Mouse (Mus musculus) left cerebral cortex, adult 11 months (tissue): ENCODE measurements around the gene Plac9a.
"Not testable (repeated sequence)": the region's sequence is repeated elsewhere in the genome, so short reads cannot be mapped to it uniquely, and the experiment has no call there.

Experiments used
- DNase-seq: peaks from one replicate; pipeline ENCODE4 v3.0.0; 2022; ENCODE audit warnings: low spot score

Plac9a gene

DNA sequence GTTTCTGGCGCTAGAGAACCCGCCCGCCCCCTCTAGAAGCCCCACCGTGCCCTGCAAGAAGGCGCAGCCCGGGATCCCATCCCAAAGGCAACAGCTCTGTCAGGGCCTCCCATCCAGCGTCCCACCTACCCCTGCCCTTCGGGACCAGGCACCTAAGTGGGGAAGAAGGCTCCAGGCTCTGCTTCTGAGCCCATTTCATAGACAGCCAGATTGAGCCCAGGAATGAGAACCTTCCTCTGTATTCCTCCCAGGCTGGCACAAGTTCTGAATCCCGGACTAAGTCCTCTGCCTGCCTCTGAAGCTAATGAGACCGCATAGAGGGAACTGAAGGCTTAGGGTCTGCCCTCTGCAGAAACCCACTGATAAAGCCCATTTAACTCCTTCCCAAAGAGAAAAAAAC lies at the start of gene Plac9a:
TSS of gene Plac9a (minus strand) at position 101 of the 400 bp plus-strand sequence.
- DNase-seq: not testable (repeated sequence)

- DNase-seq: not testable (repeated sequence)
These were observed 35.1 kb upstream of the Plac9a start, which contains the start of gene Cphx1 for GRCm38 (mm10) chr14:25938004-25938403. Gene Cphx1 (plus strand): TSS chr14:25938304.

DNA sequence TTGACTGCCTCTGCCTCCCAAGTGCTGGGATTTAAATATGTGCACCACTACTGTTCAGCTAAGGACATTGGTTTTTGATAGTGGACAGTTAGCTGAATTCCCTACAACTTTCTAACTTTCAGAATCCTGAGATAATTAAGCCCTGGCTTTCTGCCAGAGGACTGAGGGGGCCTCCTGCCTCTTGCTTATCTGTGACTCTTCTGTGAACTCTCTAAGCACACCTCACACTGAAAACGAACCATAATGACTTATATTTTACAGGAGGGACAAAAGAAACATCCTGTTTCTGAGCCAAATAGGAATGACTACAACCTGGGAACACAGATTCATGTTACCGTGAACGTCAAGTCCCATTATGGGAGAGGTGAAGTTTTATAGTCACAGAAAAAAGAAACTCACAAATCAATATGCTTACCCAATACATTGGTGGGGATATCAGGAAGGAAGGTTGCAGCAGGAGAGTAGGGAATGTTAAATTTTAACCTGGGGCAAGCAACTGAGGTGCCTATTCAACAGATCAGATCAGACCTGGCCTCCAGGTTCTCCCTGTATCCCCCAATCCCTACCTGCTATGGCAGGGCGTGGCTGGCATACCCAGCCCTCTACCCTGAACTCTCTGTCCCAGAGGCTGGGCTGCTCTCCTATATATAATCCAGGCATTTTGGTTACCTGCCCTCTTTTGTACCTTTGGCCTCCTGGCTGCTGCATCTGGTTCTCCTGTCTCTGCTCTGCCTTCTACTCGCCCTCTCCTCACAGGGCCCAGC lies 34.1 kb upstream of the Plac9a start:
- DNase-seq: not testable (repeated sequence)

DNA sequence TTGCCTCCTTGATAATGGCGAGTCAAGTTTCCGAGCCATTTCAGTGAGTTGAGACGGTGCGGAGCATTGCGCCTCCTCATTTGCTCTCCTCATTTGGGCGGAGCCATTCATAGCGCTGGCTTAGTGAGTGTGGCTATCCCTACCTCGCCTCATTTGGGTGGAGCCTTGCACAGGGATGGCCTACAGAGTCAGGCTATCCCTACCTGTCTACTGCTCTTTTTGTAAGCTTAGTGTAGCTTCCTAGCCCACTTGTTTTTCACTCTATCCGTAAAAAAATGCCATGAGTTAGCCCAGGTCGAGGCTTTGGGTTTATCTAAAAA lies 24.6 kb upstream of the Plac9a start, which contains the start of gene Tmem254a:
TSS of gene Tmem254a (minus strand) at position 111 of the 320 bp plus-strand sequence.
- DNase-seq: not testable (repeated sequence)

GRCm38 (mm10) chr14:25926814-25927561 lies 24.1 kb upstream of the Plac9a start:
- DNase-seq: not testable (repeated sequence)

DNA sequence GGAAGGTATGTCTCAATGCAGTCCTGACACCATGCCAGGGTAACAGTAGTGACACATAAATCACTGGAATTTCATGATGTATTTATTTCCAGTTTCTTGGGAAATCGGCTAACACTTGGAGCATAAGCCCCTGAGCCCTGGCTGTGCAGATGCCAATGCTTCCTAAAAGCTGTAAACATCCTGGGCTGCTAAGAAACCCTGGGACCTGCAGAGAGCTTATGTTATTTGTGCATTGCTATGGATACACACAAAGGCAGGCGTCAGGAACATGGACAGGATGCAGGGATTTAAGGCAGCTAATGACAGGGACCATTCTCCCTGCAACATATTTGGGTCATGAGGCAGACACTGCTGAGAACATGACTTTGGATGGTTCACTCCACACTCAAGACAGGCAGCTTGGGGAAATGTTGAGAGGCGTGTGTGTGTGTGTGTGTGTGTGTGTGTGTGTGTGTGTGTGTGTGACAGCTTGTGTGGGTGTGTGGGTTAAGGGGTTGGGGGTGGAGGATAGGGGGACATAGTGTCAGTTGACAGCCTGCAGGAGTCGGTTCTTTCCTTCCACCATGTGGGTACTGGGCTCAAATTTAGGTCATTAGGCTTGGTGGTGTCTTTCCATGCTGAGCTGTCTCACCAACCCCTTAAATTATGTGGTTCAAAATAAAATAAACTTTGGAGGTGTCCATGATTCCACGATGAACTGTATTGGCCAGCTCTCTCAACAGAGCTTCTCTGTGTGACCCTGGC lies 15.7 kb upstream of the Plac9a start:
- not testable (repeated sequence) for DNase-seq

DNA sequence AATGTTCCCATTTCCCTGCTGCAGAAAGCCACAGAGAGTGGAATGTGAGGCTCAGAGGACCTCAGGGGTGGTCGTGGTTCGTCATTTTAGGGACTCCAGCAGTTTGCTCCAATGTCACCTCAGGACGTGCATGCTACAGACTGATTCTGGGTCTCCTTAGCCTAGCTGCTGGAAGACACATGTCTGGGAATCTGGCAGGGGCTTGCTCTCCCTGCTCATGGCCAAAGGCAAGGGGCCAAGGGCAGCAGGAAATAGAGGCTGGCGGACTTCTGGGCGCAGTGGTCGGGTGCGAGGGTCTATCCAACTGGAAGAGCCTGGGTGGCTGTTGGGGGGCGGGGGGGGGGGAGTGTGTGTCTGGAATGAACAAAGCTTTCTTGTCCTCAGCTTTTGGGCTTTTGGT lies 6.1 kb upstream of the Plac9a start:
- DNase-seq: not testable (repeated sequence)

DNA sequence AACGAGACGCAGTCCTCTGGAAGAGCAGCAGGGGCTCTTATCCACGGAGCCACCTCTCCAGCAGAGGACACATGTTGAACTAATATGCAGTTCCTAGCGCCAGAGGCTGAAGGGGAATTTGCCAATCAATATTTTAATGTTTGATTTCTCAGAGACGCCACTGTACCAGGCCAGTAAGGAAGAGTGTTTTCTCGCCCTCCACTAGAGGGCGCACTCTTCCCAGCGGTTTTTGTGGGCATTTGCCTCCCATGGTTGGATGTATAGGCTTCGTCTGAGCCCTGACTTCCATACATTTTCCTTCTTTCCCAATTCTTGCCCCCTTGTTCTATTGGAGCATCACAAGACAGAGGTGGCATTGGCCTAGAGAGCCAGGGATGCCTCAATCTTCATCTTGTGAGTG lies 4.4 kb upstream of the Plac9a start:
- DNase-seq: not testable (repeated sequence)

GRCm38 (mm10) chr14:25905243-25905642 lies 2.3 kb upstream of the Plac9a start:
- DNase-seq: not testable (repeated sequence)

DNA sequence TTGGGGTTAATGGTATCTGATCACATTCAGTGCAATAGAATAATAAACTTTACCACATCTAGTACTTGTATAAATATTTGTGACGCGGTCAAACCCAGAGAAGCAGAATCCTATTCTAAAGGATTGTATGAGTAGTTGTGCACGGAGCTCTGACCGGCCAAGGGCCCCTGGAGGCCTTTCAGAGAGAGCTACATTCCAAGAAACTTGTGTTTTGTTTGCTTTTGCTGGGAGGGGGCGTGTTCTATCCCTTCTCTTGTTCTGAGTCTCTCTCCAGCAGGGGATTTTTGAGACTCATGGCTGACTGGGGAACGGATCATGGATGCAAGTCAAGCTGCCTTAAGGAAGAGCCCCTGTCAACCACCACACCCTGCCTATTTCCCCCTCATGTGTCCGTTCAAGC lies 7.2 kb downstream of the Plac9a start:
- DNase-seq: not testable (repeated sequence)

DNA sequence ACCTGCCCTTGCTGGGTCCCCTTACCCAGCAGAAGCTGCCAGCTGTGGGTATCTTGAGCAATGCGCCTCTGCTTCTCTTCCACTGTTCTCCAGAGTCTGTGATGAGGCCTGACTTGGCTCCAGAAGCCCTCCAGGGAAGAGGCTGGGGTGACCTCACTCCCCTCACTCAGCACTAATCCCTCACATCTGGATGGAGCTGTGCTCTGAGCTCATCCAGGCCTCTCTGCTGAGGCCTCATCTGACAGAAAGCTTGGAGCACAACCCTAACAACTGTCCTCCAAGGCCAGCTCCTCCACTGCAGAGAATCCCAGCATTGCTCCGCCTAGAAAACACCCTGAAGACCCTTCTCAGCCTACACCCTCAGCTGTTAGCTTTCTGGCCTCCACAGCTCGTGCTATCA lies 8.3 kb downstream of the Plac9a start:
- DNase-seq: not testable (repeated sequence)

DNA sequence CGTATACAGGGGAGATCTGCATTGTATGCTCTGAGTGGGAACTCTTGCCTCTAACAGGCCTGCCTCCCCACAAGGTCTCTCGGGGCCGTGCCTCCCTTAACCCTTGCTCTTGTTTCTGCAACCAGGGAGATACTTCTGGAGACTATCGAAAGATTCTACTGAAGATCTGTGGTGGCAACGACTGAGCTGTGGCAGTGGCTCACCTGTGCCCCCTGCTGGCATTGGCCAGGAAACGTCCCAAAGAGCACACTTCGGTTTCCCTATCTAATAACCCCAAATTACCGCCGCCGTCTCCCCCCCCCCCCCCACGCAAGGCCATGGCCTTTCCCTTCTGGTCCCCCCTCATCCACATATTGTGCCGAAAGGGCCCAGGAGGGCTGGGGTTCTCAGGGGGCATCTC lies 17.0 kb downstream of the Plac9a start:
- not testable (repeated sequence) for DNase-seq

DNA sequence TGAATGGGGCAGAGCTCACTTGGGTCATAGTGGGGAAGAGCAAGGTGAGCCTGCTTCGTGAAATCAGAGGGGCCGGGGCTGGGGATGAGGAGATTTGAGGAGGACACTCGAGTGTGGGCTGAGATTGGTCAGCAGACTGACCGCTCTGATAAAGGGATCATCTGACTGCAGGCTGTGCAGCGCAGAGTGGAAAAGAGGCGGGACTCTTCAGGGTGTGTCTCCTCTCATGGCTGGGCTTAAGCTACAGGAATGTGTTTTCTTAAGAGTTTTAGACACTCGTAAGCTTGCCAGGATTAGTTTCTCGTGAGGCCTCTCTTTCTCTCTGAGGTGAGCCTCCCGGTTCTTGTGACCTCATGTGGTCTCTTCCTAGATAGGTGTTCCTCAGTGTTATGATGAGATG lies 21.1 kb downstream of the Plac9a start:
- not testable (repeated sequence) for DNase-seq

DNA sequence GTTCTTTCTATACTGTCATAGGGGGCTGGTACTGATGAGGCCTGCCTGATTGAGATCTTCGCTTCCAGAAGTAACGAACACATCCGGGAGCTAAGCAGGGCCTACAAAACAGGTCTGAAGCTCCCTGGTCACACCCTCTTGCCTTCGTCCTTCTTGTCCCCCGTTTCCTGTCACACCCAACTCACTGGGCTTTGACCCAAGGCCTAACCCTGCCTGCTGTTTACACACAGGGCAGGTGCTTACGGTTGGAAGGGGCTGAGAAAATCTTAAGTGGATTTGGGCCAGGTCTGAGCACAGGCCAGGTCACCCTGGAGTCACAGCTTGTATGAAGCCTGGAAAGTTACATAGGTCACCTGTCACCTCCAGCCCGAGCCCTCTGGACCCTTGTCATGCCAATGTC lies 26.3 kb downstream of the Plac9a start:
- DNase-seq: not testable (repeated sequence)

- no peak for DNase-seq
These were observed 30.2 kb downstream of the Plac9a start for GRCm38 (mm10) chr14:25872461-25873415.

GRCm38 (mm10) chr14:25869135-25869878 lies 33.6 kb downstream of the Plac9a start:
- DNase-seq: no peak

DNA sequence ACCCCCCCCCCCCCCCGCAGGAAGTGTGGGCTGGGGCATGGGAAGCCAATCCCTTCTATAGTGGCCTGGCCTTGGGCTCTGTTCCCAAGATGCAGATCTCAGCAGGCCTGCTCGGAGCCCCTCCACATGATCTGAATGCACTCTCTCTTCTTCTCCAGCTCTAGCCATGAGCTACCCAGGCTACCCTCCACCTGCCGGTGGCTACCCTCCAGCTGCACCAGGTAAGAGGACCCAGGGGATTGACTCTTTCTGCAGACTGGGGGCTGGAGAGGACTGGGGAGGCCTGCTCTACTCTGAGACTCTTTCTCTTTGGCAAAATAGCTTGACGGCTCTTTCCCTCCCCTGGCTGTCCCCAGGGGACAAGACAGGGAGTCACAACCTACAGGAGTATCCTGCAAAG lies 34.2 kb downstream of the Plac9a start:
- DNase-seq: no peak

DNA sequence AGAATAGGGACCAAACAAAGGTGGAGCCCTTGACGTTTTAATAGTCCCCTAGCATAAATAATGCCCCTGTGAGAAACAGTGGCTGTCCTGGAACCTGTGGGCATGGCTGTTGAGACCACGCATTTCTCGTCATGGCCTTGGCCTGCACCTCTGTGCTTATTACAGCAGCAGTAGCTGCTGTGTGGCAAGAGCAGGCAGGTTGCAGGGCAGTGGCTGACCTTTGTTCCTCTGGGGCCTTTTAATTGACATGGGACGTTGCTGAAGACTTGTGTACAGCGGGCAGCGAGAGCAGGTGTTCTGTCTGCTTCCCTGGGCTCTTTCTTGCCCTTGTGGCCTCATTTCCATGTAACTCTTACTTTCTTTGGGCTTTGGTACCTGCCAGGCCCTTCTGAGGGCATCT lies 35.1 kb downstream of the Plac9a start:
- DNase-seq: no peak

- no peak for DNase-seq
These were observed 36.1 kb downstream of the Plac9a start for GRCm38 (mm10) chr14:25866832-25867231.

- DNase-seq: no peak
These were observed 36.5 kb downstream of the Plac9a start for GRCm38 (mm10) chr14:25866384-25866783.

GRCm38 (mm10) chr14:25865251-25865650 lies 37.6 kb downstream of the Plac9a start:
- no peak for DNase-seq
